Mouse (Mus musculus): ENCODE results near the gene Dnajc30.
"Not testable (repeated sequence)": the region's sequence is repeated elsewhere in the genome, so short reads cannot be mapped to it uniquely, and the experiment has no call there.

Dnajc30 gene

DNA sequence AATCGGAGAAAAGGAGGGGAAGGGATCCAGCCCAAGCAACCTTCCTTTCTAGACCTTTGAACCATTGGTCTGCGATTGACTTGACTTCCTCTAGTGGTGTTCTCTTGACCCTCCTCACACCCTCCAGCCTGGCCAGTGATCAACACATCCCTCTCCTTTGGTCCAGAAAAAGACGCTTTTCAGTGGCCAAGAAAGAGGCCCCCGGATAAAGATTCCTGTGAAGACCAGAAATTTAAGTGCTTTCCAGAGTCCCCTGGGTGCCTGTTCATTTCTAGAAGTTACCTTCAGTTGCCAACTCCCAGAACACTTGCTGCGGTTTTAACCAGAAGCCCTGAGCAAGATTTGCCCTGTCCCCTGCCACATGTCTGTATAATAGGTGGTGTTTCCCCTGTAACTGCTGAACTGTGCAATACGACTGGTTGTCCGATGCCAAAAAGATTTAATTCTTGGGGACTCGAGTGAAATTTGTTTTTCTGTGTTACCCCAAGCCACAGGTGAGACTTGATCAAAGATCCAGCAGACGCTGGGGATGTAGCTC, 976 bp downstream of the Dnajc30 start, which contains the start of gene Bud23:
Gene Bud23, minus strand, starts transcription at position 51 of the 538 bp plus-strand sequence.
- DNase-seq: not testable (repeated sequence)

DNA sequence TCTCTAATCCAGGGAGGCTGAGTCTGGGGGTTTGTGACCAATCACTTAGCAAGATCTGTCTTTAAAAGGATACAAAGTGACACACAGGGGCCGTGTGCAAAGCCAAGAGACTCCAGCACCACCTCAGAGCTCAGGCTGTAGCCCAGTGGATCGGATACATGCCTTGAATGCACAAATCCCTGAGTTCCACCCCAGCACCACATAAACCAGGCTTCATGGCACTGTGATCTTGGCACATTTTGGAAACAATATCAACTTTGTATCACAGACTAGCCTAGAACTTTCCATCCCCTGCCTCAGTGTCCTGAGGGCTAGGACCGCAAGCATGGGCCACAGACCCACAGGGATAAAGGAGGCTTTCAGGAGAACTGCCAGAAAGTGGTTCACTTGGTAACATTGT, 2.0 kb downstream of the Dnajc30 start:
- no peak for DNase-seq

DNA sequence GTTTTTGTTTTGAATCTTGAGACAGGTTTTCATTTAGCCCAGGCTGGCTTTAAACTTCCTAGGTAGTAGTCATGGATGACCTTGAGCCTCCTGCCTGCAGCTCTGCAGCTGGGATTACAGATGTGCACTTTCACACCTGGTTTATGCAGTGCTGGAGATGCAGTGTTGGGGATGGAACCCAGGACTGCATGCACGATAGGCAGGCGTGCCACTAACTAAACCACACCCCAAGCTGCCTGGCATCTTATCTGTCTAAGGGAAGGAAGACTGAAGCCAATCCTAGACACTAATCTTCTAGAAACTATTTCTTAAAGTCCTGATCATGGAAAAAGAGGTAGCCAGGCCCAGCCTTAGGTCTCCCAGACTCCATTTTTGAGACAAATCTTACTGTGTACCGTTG, 6.4 kb downstream of the Dnajc30 start:
- DNase-seq: no peak

DNA sequence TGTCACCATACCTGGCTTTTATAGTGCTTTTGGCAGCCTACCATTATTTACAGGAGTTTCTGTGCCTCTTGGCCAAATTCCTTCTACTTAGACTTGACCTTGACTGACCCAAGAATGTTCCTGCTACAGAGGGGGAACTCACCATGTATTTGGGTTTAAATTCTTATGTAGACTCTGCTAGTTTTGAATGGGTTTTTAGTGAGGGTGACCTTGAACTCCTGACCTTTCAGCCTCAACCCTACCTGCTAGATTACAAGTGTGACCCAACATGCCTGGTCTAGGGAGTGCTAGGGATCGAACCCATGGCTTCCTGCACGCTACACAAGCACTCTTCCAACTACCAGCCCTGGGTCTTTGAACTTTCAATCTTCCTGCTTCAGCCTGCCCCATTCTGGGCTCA, 8.1 kb downstream of the Dnajc30 start:
- no peak for DNase-seq

DNA sequence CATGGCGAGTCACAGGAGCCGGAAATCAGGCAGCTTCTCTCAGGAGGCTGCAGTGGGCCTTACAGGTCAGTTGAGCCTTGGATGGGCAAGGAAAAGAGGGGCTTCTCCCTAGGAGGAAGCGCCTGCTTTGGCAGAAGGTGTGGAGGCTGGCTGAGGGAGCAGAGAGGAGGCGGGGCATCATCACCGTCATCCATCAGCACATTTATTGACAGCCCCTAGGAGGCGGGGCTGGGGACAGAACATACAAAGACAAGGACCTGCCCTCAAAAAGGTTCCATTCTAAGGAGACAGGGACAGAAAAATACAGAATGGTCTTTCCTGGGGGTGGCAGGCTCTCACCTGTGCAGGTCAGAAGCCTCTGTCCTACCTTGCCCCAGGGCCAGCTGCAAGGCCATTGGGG, 8.7 kb downstream of the Dnajc30 start:
- no peak for DNase-seq

DNA sequence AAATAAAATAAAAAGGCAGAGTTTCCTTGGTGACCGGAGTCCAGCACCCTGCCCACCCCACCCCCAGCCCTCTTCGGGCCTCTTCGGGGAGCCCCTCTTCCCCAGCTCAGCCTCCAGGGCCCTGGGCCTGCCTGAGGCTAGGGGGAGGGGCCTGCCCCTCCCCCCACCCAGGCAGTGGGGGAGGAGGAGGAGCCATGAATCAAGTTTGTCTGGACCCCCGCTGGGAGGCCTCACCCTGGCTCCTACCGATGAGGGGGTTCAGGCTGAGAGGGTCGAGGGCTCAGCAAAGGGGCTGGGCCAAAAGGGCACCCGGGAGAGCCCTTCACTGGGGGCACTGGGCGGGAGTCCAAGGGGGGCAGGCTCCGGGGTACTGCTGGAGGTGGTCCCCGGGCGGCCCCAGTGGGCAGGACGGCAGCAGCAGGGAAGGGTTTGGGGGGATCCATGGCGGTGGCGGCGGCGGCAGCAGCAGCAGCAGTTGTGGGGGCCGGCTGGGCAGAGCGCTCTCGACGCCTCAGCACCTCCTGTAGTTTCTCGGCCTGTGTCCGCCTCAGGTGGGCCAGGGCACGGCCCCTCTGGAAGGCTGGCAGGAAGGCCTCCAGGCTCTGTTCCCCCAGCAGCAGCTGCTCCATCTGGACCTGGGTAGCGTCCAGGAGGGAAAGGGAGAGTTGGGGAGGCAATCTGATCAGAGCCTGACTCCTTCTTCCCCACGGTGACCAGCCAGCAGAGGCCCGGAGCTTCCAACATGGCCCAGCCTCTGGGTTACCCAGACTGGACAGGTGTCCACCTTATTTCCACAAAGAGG, 9.5 kb downstream of the Dnajc30 start:
- no peak for DNase-seq

DNA sequence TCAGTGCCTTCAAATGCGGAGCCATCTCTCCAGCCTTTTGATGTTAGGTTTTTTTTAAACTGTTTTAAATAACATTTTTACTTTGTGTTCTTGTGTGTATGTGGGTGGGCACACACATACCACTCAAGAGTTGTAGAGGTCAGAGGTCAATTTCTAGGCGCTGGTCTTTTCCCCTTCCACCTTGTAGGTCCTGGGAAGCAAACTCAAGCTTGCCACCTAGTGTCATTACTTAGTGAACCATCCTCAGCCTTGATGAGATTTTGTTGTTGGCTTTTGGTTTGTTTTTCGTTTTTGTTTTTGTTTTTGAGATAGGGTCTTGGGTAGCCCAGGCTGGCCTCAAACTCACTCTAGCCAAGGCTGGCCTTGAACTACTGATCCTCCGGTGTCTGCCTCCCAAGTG, 11.7 kb downstream of the Dnajc30 start:
- no peak for DNase-seq

DNA sequence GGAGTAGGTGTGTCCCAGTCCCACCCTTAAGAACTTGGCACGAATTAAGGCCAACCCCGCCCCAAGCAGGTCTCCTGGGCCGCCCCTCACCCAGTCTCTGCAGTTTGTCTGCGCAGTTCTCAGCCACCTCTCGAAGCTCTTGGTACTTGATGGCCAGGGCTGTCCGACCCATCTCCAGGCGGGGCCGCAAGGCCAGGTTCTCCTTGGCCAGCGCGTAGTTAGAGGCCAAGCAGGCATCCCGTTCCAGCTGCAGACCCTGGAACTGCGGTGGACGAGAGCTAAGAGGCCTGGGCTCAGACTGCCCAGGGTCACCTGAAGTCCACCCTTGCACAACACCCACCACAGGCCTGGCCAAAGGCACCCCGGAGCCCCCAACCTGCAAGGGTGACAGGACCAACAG, 12.4 kb downstream of the Dnajc30 start:
- DNase-seq: no peak

DNA sequence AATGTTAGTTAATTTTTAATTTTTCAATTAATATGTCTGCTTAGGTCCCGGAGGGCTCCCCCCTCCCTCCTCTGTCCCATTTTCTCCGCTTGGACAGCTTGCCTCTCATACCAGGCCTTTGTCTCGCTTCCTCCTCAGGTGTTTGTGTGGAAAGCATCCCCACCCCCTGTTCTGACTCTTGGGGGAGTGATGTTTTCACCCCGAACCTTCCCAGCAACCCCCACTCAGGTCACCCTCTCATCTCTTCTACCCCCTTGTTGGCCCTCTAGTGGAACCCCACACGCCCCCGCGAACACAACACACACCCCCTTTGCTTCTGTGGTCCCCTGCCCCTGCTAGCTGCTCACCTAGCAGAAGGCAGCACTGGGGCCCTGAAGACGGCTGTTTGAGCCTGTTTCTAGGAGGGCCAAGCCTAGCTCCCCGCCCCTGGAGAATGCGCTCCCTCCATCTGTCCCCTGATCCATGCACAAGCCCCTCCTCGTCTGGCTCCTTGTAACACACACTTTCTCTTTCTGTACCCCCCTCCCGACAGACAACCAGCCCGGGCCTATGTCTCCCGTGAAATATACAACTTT, 13.0 kb downstream of the Dnajc30 start:
- peak; percentile 13 for DNase-seq

DNA sequence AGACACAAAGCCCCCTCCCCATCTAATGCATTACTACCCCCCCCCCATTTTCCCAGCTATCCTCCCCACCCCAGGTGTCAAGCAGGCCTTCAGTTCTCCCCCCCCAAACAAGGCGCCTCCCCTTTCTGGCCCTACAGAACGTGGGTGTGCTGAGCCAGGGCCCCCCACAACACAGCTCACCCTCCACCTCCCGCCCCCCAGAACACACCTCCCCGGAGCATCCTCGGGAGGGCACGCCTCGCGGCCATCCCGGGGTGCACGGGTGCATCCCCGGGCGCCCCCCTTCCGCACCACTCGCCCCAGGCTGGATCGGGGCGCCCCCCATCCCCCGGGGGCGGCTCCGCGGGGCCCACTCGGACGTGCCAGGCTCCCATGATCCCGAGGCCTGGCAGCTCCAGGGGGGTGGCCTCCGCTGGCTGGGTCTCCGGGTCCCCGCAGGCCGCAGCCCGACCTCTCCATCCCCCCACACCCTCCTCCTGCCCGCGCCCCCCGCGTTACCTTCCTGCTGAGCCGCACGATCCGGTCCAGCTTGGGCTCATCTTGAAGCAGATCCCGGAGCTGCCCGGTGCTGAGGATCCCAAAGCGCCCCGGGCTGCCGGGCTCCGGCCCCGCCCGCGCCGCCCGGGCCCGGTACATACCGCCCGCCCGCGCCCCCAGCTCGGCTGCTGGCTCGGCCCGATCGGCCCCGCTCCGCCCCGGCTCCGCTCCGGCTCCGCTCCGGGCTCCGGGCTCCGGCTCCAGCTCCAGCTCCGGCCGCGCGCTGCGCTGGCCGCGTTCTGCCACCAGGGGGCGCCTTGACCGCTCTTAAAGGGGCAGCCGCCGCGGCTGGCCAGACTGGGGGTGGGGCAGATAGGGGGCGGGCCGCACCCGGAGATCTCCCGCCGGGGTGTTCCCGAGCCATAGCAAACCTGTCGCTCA, 13.8 kb downstream of the Dnajc30 start, which contains the start of gene Vps37d:
Gene Vps37d, minus strand, starts transcription at position 703 of the 918 bp plus-strand sequence.
- DNase-seq: peak; percentile 97

DNA sequence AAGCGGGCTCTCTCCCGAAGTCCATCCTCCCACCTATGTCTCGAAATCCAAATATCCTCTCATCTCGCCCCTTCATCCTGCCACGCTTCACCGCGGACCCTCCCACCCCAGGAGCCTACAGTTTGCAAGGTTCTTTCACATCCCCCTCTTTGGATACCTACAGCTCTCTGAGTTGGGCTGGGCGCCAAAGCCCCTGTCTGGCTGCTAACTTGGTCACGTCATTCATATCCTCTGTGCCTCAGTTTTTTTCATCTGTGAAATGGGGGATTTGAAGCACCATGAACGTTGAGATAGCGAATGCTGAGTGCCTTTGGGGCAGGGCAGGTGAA, 14.4 kb downstream of the Dnajc30 start:
- no peak for DNase-seq

DNA sequence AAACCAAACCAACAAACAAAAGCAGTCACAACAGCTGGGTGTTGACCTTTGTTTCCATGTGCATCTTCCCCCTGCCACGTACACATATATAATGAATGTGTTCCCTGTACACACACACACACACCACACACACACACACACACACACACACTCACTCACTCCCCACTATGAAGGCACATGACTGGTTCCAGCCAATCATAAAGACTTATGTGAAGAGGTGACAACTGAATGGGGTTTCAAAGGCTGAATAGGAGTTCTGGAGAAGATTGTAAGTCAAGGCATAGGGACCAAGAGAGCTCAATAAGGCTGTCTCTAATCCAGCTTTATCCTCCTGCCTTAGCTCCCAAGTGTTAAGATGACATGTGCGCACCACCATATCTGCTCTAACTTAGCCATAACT, 15.6 kb downstream of the Dnajc30 start:
- no peak for DNase-seq

DNA sequence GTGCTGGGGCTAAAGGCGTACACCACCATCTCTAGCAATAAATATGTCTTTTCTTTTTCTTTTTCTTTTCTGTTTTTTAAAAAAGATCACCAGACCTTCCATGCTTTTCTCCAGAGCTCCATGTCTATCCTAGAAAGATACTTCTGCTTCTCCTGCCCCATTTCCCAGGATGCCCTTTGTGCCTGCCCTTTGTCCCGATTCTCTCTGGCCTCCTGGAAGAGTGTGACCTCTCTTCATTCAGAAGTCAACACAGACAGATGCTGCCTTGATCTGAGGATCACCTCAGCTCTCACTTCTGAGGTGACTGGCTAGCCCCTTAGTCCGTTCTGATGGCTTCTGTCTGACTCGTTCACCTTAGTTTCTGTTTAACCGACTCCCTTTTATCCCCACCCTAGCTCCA, 16.5 kb downstream of the Dnajc30 start:
- DNase-seq: no peak

DNA sequence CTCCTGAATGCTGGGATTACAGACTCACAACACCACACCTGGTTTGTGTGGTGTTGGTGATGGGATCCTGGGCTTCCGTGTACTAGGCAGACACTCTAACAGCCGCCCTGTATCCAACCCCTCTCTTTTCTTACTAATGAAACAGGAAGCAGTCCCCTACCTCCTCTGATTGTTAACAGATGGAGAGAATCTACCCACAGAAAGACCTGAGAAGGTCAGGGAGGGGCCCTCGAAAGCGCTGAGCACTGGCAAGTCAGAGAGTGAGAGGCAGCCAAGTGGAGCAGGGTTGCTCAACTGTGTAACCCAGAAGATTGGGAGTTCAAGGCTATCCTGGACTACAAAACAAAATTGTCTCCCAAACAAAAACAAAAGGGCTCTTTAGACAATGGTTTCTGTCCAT, 22.9 kb downstream of the Dnajc30 start:
- DNase-seq: no peak

DNA sequence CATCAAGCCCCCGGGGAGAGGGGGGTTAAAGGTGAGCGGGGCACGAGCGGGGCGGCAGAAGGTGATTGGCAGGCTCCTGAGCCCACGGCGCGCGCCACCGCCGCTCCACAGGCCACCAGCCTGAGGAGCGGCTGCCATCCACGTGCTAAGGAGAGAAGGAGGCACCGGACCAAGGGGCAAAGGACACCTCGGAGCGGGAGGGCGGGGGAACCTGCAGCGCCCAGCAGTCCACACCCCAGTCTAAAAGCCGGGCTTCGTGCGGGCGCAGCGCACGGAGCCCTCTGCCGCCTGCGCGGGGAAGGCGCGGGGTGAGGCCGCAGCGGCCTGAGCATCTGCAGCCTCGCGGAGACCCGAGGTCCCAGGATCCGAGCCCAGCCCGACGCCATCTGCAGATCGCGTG, 25.7 kb downstream of the Dnajc30 start, which contains the start of gene Mlxipl:
Gene Mlxipl, plus strand, starts transcription at position 238 of the 400 bp plus-strand sequence.
- no peak for DNase-seq

DNA sequence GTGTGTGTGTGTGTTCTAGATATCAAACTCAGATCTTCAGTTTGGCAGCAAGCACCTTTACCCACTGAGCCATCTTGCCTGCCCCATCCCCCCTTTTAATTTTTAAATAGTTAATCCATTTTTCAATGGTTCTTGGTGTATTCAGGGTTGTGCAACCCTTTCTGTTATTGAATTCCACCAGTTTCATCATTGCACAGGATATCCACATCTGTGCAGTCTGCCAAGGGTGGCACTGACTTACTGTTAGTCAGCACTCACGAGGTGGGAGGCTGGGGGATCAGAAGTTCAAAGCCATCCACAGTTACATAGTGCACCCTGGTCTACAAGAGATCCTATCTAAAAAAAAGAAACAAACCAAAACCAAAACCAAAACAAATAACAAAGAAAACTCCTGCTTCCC, 37.0 kb downstream of the Dnajc30 start:
- DNase-seq: no peak

DNA sequence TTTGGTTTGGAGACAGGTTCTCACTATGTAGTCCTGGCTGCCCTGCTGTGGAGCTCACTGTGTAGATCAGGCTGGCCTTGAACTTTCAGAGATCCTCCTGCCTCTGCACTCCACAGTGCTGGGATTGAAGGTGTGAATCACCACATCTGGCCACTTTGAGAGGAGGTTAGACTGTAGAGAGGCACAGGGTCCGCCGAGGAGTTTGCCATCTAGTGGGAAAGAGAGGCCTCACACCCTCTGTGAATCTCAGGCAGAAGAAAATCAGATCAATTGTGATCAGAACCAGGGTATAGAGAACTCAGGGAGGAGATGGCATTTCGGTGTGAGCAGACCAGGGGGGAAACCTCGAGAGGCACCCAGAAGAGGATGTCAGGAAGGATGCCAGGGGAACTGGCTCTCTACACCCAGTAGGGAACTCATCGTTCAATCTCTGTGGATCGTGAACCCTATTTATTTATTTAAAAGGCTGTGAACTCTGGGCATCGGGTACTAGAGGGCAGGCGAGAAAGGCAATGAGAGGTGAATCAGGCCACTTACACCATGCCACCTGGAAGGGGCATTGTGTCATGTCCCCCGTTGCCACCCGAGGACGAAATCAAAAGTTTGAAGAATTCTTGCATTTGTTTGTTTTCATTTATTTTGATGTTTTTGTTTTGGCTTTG, 40.1 kb downstream of the Dnajc30 start:
- peak; percentile 11 for DNase-seq

DNA sequence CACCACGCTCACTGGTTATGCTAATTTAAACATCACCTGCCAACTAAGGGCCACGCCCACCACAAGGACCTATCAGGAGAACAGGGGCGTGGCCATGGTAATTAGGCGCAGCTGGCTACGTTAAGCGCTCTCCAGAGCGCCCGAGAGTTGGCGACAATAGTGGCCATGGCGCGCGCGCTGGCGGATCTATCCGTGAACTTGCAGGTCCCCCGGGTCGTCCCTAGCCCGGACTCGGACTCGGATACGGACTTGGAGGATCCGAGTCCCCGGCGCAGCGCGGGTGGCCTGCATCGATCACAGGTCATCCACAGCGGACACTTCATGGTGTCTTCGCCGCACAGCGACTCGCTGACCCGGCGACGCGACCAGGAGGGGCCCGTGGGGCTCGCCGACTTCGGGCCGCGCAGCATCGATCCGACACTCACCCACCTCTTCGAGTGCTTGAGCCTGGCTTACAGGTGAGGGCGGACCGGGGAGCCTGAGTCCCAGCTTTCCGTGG, 42.8 kb downstream of the Dnajc30 start:
- peak; percentile 79 for DNase-seq

DNA sequence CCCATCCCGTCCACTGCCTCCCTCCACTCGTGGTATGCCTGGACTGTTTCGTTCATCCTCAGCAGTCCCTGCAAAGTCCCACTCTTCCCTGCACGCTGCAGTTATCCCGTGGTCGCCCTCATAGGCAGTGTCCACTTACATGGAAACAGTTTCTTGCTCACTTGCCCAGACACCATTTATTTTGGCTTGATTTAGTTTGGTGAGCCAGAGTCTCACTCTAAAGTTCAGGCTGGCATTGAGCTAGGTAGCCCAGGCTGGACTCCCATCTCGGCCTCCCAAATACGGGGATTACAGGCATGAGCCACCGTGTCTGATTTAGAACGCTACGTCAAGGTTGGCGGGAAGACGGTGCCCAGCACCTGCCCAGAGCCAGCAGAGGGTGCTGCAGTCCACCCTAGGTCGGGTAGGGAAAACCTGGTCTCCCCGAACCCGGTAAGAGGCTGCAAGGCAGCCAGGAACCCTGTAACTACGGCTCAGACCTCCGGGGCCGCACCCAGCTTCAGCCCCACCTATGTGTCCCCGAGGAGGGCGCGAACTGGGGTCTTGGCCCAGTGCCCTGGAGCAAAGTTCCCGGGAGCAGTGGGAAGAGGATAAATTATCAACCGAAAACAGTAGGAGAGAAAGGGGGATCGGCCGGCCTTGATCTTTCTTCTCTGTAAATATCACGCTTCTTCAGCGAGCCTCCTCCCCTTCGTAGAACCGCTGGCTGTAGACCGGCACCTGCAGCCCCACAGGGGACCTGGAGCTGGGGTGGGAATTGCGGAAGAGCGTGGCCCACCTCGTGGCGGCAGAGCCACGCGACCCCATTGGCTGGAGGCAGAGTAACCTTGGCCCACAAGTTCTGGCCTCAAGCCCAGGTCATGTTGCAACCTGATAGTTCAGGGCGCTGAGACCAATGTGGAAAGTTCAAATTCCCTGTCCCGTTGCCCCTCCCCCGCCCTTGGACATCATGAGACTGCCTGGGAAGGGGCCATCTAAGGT, 43.8 kb downstream of the Dnajc30 start:
- peak; percentile 64 for DNase-seq

DNA sequence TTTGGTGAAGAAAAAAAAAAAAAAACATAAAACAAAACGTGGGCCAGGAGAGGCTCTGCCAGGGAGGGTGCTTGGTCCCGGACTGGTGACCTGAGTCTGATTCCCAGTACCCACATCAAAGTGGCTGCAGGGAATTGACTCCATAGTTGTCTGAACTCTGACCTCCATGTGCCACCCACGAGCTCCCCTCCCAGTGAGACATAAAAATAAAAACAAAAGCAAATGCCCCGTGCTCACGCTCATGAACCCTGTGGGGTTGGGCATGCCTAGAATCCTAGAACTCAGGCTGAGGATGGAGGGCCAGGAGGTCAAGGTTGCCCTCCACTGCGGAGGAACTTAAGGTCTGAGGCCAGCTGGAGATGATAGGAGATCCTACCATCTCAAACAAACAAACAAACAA, 45.0 kb downstream of the Dnajc30 start:
- DNase-seq: no peak

DNA sequence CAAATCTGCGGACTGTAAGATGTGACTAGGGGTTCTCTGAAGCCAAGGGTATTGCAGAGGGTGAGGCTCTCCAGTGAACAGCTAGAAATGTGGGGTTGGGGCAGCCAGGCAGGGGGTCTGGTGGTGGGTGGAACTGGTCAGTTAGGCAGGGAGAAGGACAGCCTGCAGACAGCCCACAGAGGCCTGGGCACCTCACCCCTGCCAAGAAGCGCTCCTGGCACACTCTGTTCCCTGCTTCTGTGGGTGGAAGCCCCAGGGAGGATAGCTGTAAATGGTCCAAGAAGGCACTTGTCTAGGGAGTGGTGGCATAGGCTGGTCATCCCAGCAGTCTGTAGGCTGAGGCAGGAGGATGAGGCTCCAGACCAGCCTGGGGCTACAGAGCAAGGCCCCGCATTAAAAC, 45.4 kb downstream of the Dnajc30 start:
- no peak for DNase-seq
